Mouse (Mus musculus) lung, embryonic 14.5 days (tissue): ENCODE data around the gene Ddhd1. TPM values are rescaled to one million over a fixed set of nuclear protein-coding genes. Genes with fewer than 3 reads are reported as not detected.

Experiments
- ATAC-seq: fragments of 200-750 bp; cut with Nextera tagmentation; 2 replicates; pipeline ENCODE4 v1.8.0; 2017; ENCODE audit warnings: mild to moderate bottlenecking, moderate TSS enrichment, moderate library complexity; ENCODE audit not compliant: insufficient read depth
- DNase-seq: peaks from one replicate; pipeline ENCODE4 v3.0.0-alpha.2; 2015
- H3K27ac ChIP-seq: fragments of 300-500 bp; sonication (generic); 2 replicates; pipeline ENCODE4 v1.5.1; 2014; ENCODE audit warnings: low read depth, mild to moderate bottlenecking, moderate library complexity
- H3K27me3 ChIP-seq: fragments of 300-500 bp; sonication (generic); 2 replicates; pipeline ENCODE4 v1.6.1; 2014; ENCODE audit warnings: low read length, control low read depth; ENCODE audit not compliant: insufficient read depth
- H3K36me3 ChIP-seq: fragments of 300-500 bp; sonication (generic); 2 replicates; pipeline ENCODE4 v1.6.1; 2014; ENCODE audit warnings: control low read depth; ENCODE audit not compliant: insufficient read depth
- H3K4me1 ChIP-seq: fragments of 300-500 bp; sonication (generic); 2 replicates; pipeline ENCODE4 v1.6.1; 2014; ENCODE audit warnings: antibody characterized with exemption, control low read depth; ENCODE audit not compliant: insufficient read depth
- H3K4me2 ChIP-seq: fragments of 300-500 bp; sonication (generic); 2 replicates; pipeline ENCODE4 v1.6.1; 2014; ENCODE audit warnings: mild to moderate bottlenecking
- H3K4me3 ChIP-seq: fragments of 300-500 bp; sonication (generic); 2 replicates; pipeline ENCODE4 v1.5.1; 2014; ENCODE audit warnings: low read depth, low read length
- H3K9ac ChIP-seq: fragments of 300-500 bp; sonication (generic); 2 replicates; pipeline ENCODE4 v1.6.1; 2014
- H3K9me3 ChIP-seq: fragments of 300-500 bp; sonication (generic); 2 replicates; pipeline ENCODE4 v1.6.1; 2016; ENCODE audit warnings: low read depth, low read length, control low read depth
- CTCF ChIP-seq: IDR thresholded peaks from 2 replicates; pipeline ENCODE4 v1.5.1; 2016; ENCODE audit warnings: antibody characterized with exemption, low read depth
- WGBS: fragments of 180-500 bp; shearing (Covaris S2); extraction: QIAGEN DNeasy Blood & Tissue Kit; methylation state at CpG from one replicate; pipeline ENCODE4 v1.1.7; 2014; 5-methylcytosine and 5-hydroxymethylcytosine counted together
- polyA plus RNA-seq: library from polyadenylated mRNA; unstranded; fragments of >200 nt; fragmentation: Nextera tagmentation; extraction: Ambion mirVana; gene quantifications from 2 replicates; pipeline ENCODE4 v1.2.1, GENCODE M21; 2014

The Ddhd1 gene
- polyA plus RNA-seq, 1 experiment from 2014 or later: 8.5 TPM

GRCm38 (mm10) chr14:45656831-45657640 is 907 bp downstream of the Ddhd1 start:
- Histone ChIP-seq H3K9me3 (no peaks in the 10 kb centered on the region), H3K27ac (peak overlapping the region; percentile 93), H3K4me2 (peak overlapping the region; percentile 97), H3K27me3 (no peaks in the 10 kb centered on the region), H3K4me3 (peak overlapping the region; percentile 85), H3K4me1 (peaks cover 4% of the 10 kb centered on the region; the same call in 1 of the 2 replicates), H3K9ac (peak overlapping the region; percentile 82), H3K36me3 (no peaks in the 10 kb centered on the region)
- DNase-seq (peak; percentile 61), ATAC-seq (peak; percentile 49)
- WGBS: under 1% methylated on average over 69 of the region's 69 CpGs
- TF ChIP-seq CTCF: peak; percentile 18; the same call in 1 of the 2 replicates

- ATAC-seq (no peak), DNase-seq (no peak)
- peak overlapping the region; percentile 97; the same call in 1 of the 2 replicates for H3K4me2 ChIP-seq
- H3K27me3 ChIP-seq: no peaks in the 10 kb centered on the region
- no peak for TF ChIP-seq CTCF
- no peak overlapping the region for H3K4me3 ChIP-seq
- WGBS: 75% methylated on average over 13 of the region's 13 CpGs
- no peaks in the 10 kb centered on the region for H3K36me3 ChIP-seq
- peaks cover 4% of the 10 kb centered on the region; the same call in 1 of the 2 replicates for H3K4me1 ChIP-seq
- no peak overlapping the region for H3K9ac ChIP-seq
- H3K27ac ChIP-seq: no peak overlapping the region
- no peaks in the 10 kb centered on the region for H3K9me3 ChIP-seq
Observed at GRCm38 (mm10) chr14:45654876-45655416, 3.0 kb downstream of the Ddhd1 start.

GRCm38 (mm10) chr14:45653756-45654155 is 4.2 kb downstream of the Ddhd1 start:
- no peak overlapping the region for H3K4me2 ChIP-seq

GRCm38 (mm10) chr14:45648999-45649818 is 8.7 kb downstream of the Ddhd1 start:
- Histone ChIP-seq H3K4me1 (no peaks in the 10 kb centered on the region), H3K27me3 (no peaks in the 10 kb centered on the region), H3K9me3 (no peaks in the 10 kb centered on the region), H3K9ac (no peak overlapping the region), H3K27ac (no peak overlapping the region), H3K36me3 (no peaks in the 10 kb centered on the region), H3K4me3 (no peak overlapping the region), H3K4me2 (no peak overlapping the region)
- no peak for TF ChIP-seq CTCF
- ATAC-seq (no peak), DNase-seq (no peak)
- 56% methylated on average over 11 of the region's 11 CpGs for WGBS

More at GRCm38 (mm10) chr14:45653756-45654155, 4.2 kb downstream of the Ddhd1 start:
- Histone ChIP-seq H3K27me3 (no peaks in the 10 kb centered on the region), H3K27ac (no peak overlapping the region), H3K9me3 (no peaks in the 10 kb centered on the region), H3K36me3 (no peaks in the 10 kb centered on the region), H3K9ac (no peak overlapping the region), H3K4me1 (peaks cover 4% of the 10 kb centered on the region; the same call in 1 of the 2 replicates), H3K4me3 (no peak overlapping the region)
- WGBS: 58% methylated on average over 2 of the region's 2 CpGs
- no peak for ATAC-seq
- no peak for DNase-seq
- no peak for TF ChIP-seq CTCF

GRCm38 (mm10) chr14:45648144-45648543 is 9.8 kb downstream of the Ddhd1 start:
- Histone ChIP-seq H3K27me3 (no peaks in the 10 kb centered on the region), H3K4me1 (no peaks in the 10 kb centered on the region), H3K4me2 (no peak overlapping the region), H3K9ac (no peak overlapping the region), H3K36me3 (no peaks in the 10 kb centered on the region), H3K9me3 (no peaks in the 10 kb centered on the region), H3K4me3 (no peak overlapping the region), H3K27ac (no peak overlapping the region)
- no peak for TF ChIP-seq CTCF
- ATAC-seq (no peak), DNase-seq (no peak)
- WGBS: 71% methylated on average over 3 of the region's 3 CpGs

GRCm38 (mm10) chr14:45647632-45648031 is 10.3 kb downstream of the Ddhd1 start:
- no peak for ATAC-seq
- 88% methylated on average over 11 of the region's 11 CpGs for WGBS
- Histone ChIP-seq H3K27me3 (no peaks in the 10 kb centered on the region), H3K4me2 (no peak overlapping the region), H3K4me1 (no peaks in the 10 kb centered on the region), H3K36me3 (no peaks in the 10 kb centered on the region), H3K27ac (no peak overlapping the region), H3K9me3 (no peaks in the 10 kb centered on the region), H3K9ac (no peak overlapping the region), H3K4me3 (no peak overlapping the region)
- DNase-seq: no peak
- no peak for TF ChIP-seq CTCF
